Mouse (Mus musculus) hematopoietic multipotent progenitor cell, adult 10-12 weeks (in vitro differentiated cells): Measurements from ENCODE around the gene Epha8. TPM values are rescaled to one million over a fixed set of nuclear protein-coding genes. Genes with fewer than 3 reads are reported as not detected.

Experiments
- polyA plus RNA-seq: library from polyadenylated mRNA; stranded (reverse); fragments of >175 nt; gene quantifications from 2 replicates; pipeline ENCODE4 v1.2.3, GENCODE M21; 2012; ENCODE audit warnings: low replicate concordance

Epha8 gene
- polyA plus RNA-seq, result 0.05 and 0.42 TPM in 2 replicates

GRCm38 (mm10) chr4:136956751-136957446 lies at the start of gene Epha8:
TSS of gene Epha8 (minus strand) at chr4:136956816.

GRCm38 (mm10) chr4:136898637-136899036 lies 58.0 kb downstream of the Epha8 start, which contains the start of gene C1qa:
TSS of gene C1qa (minus strand) at chr4:136898803.

GRCm38 (mm10) chr4:136892811-136893210 lies 63.8 kb downstream of the Epha8 start, which contains the start of gene C1qc:
TSS of gene C1qc (minus strand) at chr4:136893065.

GRCm38 (mm10) chr4:136886101-136886500 lies 70.5 kb downstream of the Epha8 start, which contains the start of gene C1qb:
TSS of gene C1qb (minus strand) at chr4:136886187.

Other genes with a start within 250 kb of the Epha8 start
- 0.10 and 0.13 TPM in 2 replicates for gene Ephb2, start 120.8 kb downstream of the Epha8 start, polyA plus RNA-seq
- gene C1qb, start 70.6 kb downstream of the Epha8 start, polyA plus RNA-seq, result 355 and 456 TPM in 2 replicates
- 763 and 882 TPM in 2 replicates for gene C1qc, start 63.8 kb downstream of the Epha8 start, polyA plus RNA-seq
- gene C1qa, start 58.0 kb downstream of the Epha8 start, polyA plus RNA-seq, result 538 and 664 TPM in 2 replicates
- gene Zbtb40, start 92.0 kb upstream of the Epha8 start, polyA plus RNA-seq, result 11.9 and 12.2 TPM in 2 replicates